In genomic region chr10:37623041-37623440, GRCm38 (mm10) we compare ENCODE assay signal across 18 mouse cellular contexts.
"Had no signal": no experiment of that assay in that cellular context is flagged by ENCODE, and none has a peak within 500 bp of the region (broad histone marks: within the 10 kb centered on the region; RNA-seq: fewer than 3 reads in every experiment).

No protein-coding gene starts in this region.

- H3K27me3 ChIP-seq: midbrain, embryonic 13.5 days; midbrain, embryonic 15.5 days; neural tube, embryonic 13.5 days; neural tube, embryonic 15.5 days had no signal

- H3K9me3 ChIP-seq: midbrain, embryonic 10.5 days; midbrain, embryonic 13.5 days; midbrain, embryonic 15.5 days; neural tube, embryonic 13.5 days; neural tube, embryonic 15.5 days had no signal

- H3K36me3 ChIP-seq: midbrain, embryonic 10.5 days; midbrain, embryonic 13.5 days; midbrain, embryonic 15.5 days; neural tube, embryonic 13.5 days; neural tube, embryonic 15.5 days had no signal

- H3K4me1 ChIP-seq: midbrain, embryonic 10.5 days; midbrain, embryonic 13.5 days; midbrain, embryonic 15.5 days; neural tube, embryonic 15.5 days had no signal

- H3K9ac ChIP-seq: lung, embryonic 14.5 days; midbrain, embryonic 13.5 days; midbrain, embryonic 15.5 days; neural tube, embryonic 13.5 days; neural tube, embryonic 15.5 days had no signal

- H3K4me2 ChIP-seq: lung, embryonic 14.5 days; midbrain, embryonic 13.5 days; midbrain, embryonic 15.5 days; neural tube, embryonic 13.5 days; neural tube, embryonic 15.5 days had no signal

- H3K27ac ChIP-seq: midbrain, embryonic 10.5 days; midbrain, embryonic 13.5 days; midbrain, embryonic 15.5 days; neural tube, embryonic 13.5 days; neural tube, embryonic 15.5 days had no signal

- ATAC-seq: midbrain, embryonic 13.5 days; midbrain, embryonic 15.5 days had no signal

- DNase-seq: lung, adult 18-20 months; lung, embryonic 14.5 days; lung, postnatal 10 days; lung, postnatal 4 days; retina, postnatal 1 day; right cerebral cortex, adult 18-20 months; right cerebral cortex, postnatal 25 days; right cerebral cortex, postnatal 4 days; spleen, adult 18-20 months; thymus, adult 18-20 months; thymus, postnatal 14 days; thymus, postnatal 36 days had no signal

- H3K4me3 ChIP-seq: midbrain, embryonic 10.5 days; midbrain, embryonic 13.5 days; midbrain, embryonic 15.5 days; myocyte; neural tube, embryonic 13.5 days; neural tube, embryonic 15.5 days had no signal
